Mouse (Mus musculus): Measurements from ENCODE around the gene Myo1d.
A peak's percentile ranks its signal among the peaks of the same experiment; 100 is the strongest.

Gene Myo1d

GRCm38 (mm10) chr11:80779527-80780344 lies at the start of gene Myo1d:
Myo1d (minus strand) TSS chr11:80780025.
- peak; percentile 90 for DNase-seq (ENCODE audit: low spot score)

- DNase-seq (ENCODE audit: low spot score): no peak
Observed at GRCm38 (mm10) chr11:80821794-80822193, 42.0 kb upstream of the Myo1d start.

GRCm38 (mm10) chr11:80821296-80821695 lies 41.5 kb upstream of the Myo1d start:
- DNase-seq (ENCODE audit: low spot score): no peak

- DNase-seq (ENCODE audit: low spot score): peak; percentile 35
Observed at GRCm38 (mm10) chr11:80820085-80820484, 40.3 kb upstream of the Myo1d start.

GRCm38 (mm10) chr11:80818060-80818697 lies 38.4 kb upstream of the Myo1d start:
- DNase-seq (ENCODE audit: low spot score): peak; percentile 89

- no peak for DNase-seq (ENCODE audit: low spot score)
Observed at GRCm38 (mm10) chr11:80815354-80815753, 35.5 kb upstream of the Myo1d start.

- no peak for DNase-seq (ENCODE audit: low spot score)
Observed at GRCm38 (mm10) chr11:80811156-80811555, 31.3 kb upstream of the Myo1d start.

GRCm38 (mm10) chr11:80809993-80810821 lies 30.4 kb upstream of the Myo1d start, which contains the start of gene Tmem98:
Tmem98 (plus strand) TSS chr11:80810175.
- DNase-seq (ENCODE audit: low spot score): no peak

- no peak for DNase-seq (ENCODE audit: low spot score)
Observed at GRCm38 (mm10) chr11:80809666-80809992, 29.8 kb upstream of the Myo1d start.

GRCm38 (mm10) chr11:80808551-80809070 lies 28.8 kb upstream of the Myo1d start:
- peak; percentile 37 for DNase-seq (ENCODE audit: low spot score)

- peak; percentile 72 for DNase-seq (ENCODE audit: low spot score)
Observed at GRCm38 (mm10) chr11:80802706-80803105, 22.9 kb upstream of the Myo1d start.

- no peak for DNase-seq (ENCODE audit: low spot score)
Observed at GRCm38 (mm10) chr11:80799979-80800378, 20.2 kb upstream of the Myo1d start.

GRCm38 (mm10) chr11:80795431-80795830 lies 15.6 kb upstream of the Myo1d start:
- no peak for DNase-seq (ENCODE audit: low spot score)

GRCm38 (mm10) chr11:80794290-80794689 lies 14.5 kb upstream of the Myo1d start:
- DNase-seq (ENCODE audit: low spot score): no peak

- DNase-seq (ENCODE audit: low spot score): no peak
Observed at GRCm38 (mm10) chr11:80793386-80793785, 13.6 kb upstream of the Myo1d start.

- DNase-seq (ENCODE audit: low spot score): peak; percentile 67
Observed at GRCm38 (mm10) chr11:80791677-80792432, 12.0 kb upstream of the Myo1d start.

- no peak for DNase-seq (ENCODE audit: low spot score)
Observed at GRCm38 (mm10) chr11:80790413-80790812, 10.6 kb upstream of the Myo1d start.

- DNase-seq (ENCODE audit: low spot score): no peak
Observed at GRCm38 (mm10) chr11:80789647-80790240, 9.9 kb upstream of the Myo1d start.

GRCm38 (mm10) chr11:80785672-80786071 lies 5.8 kb upstream of the Myo1d start:
- DNase-seq (ENCODE audit: low spot score): no peak

- peak; percentile 84 for DNase-seq (ENCODE audit: low spot score)
Observed at GRCm38 (mm10) chr11:80784294-80784743, 4.5 kb upstream of the Myo1d start.

- DNase-seq (ENCODE audit: low spot score): no peak
Observed at GRCm38 (mm10) chr11:80783460-80783859, 3.6 kb upstream of the Myo1d start.

Measured in lung, postnatal 25 days (tissue).